Mouse (Mus musculus): ENCODE data around the gene Smok3a. TPM values are rescaled to one million over a fixed set of nuclear protein-coding genes. Genes with fewer than 3 reads are reported as not detected.
"Not testable (repeated sequence)": the region's sequence is repeated elsewhere in the genome, so short reads cannot be mapped to it uniquely, and the experiment has no call there.

Gene Smok3a
- total RNA-seq (2014; rRNA removed) (not detected in 2 replicates), polyA plus RNA-seq (2015; fragmentation: Nextera tagmentation; extraction: Ambion mirVana) (not detected in 2 replicates)

- H3K4me1 ChIP-seq (ENCODE audit: insufficient read depth); H3K4me2 ChIP-seq (ENCODE audit: low read depth); DNase-seq; H3K9me3 ChIP-seq (ENCODE audit: low read length); H3K27me3 ChIP-seq (ENCODE audit: insufficient read depth, low read length); H3K4me3 ChIP-seq (ENCODE audit: low read depth, low read length); H3K9ac ChIP-seq; ATAC-seq; H3K36me3 ChIP-seq (ENCODE audit: insufficient read depth); H3K27ac ChIP-seq (ENCODE audit: low read depth, low read length): not testable (repeated sequence)
- WGBS = 96% methylated on average over 3 of the region's 7 CpGs
These were observed at the start of gene Smok3a, which contains the start of gene Smok3b for GRCm38 (mm10) chr5:138020961-138021479. Gene Smok3a (plus strand): TSS chr5:138021261. Gene Smok3b (plus strand): TSS chr5:138021429.

GRCm38 (mm10) chr5:137973161-137973560 lies 47.9 kb upstream of the Smok3a start:
- Histone ChIP-seq H3K9ac (no peak overlapping the region), H3K4me1 (ENCODE audit: insufficient read depth) (no peaks in the 10 kb centered on the region), H3K27ac (ENCODE audit: low read depth, low read length) (no peak overlapping the region), H3K4me2 (ENCODE audit: low read depth) (no peak overlapping the region), H3K4me3 (ENCODE audit: low read depth, low read length) (no peak overlapping the region), H3K27me3 (ENCODE audit: insufficient read depth, low read length) (no peaks in the 10 kb centered on the region), H3K9me3 (ENCODE audit: low read length) (no peaks in the 10 kb centered on the region), H3K36me3 (ENCODE audit: insufficient read depth) (no peaks in the 10 kb centered on the region)
- no peak for TF ChIP-seq CTCF (IDR thresholded peaks at IDR 0.05; ENCODE audit: low read depth)
- ATAC-seq (no peak), DNase-seq (no peak)
- 78% methylated on average over 2 of the region's 2 CpGs for WGBS

DNA sequence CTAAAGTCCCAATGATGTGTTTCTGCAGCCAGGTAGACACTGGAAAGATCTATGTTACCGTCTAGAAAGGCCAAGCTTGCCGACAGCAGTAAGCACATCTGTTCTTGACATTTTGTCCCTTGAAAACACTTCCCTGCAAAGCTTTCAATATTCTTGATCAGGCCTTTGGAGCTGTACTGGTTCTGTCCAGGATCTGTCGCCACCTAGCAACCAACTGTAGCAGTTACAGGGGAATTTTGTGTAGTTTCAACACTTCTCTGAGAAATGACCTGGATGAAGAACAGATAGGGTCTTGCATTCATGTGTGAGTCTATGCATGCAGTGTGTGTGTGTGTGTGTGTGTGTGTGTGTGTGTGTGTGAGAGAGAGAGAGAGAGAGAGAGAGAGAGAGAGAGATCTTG lies 47.3 kb upstream of the Smok3a start:
- Histone ChIP-seq H3K36me3 (ENCODE audit: insufficient read depth) (no peaks in the 10 kb centered on the region), H3K4me1 (ENCODE audit: insufficient read depth) (no peaks in the 10 kb centered on the region), H3K27me3 (ENCODE audit: insufficient read depth, low read length) (no peaks in the 10 kb centered on the region), H3K27ac (ENCODE audit: low read depth, low read length) (no peak overlapping the region), H3K4me2 (ENCODE audit: low read depth) (no peak overlapping the region), H3K9me3 (ENCODE audit: low read length) (no peaks in the 10 kb centered on the region), H3K9ac (no peak overlapping the region), H3K4me3 (ENCODE audit: low read depth, low read length) (no peak overlapping the region)
- DNase-seq (peak; percentile 17), ATAC-seq (no peak)
- TF ChIP-seq CTCF (IDR thresholded peaks at IDR 0.05; ENCODE audit: low read depth) = peak; percentile 68
- 55% methylated on average over 3 of the region's 3 CpGs for WGBS

- Histone ChIP-seq H3K9ac (no peak overlapping the region), H3K36me3 (ENCODE audit: insufficient read depth) (no peaks in the 10 kb centered on the region), H3K4me2 (ENCODE audit: low read depth) (no peak overlapping the region), H3K4me1 (ENCODE audit: insufficient read depth) (no peaks in the 10 kb centered on the region), H3K27me3 (ENCODE audit: insufficient read depth, low read length) (no peaks in the 10 kb centered on the region), H3K4me3 (ENCODE audit: low read depth, low read length) (no peak overlapping the region), H3K9me3 (ENCODE audit: low read length) (no peaks in the 10 kb centered on the region), H3K27ac (ENCODE audit: low read depth, low read length) (no peak overlapping the region)
- 61% methylated on average over 3 of the region's 3 CpGs for WGBS
- DNase-seq (no peak), ATAC-seq (no peak)
- no peak for TF ChIP-seq CTCF (IDR thresholded peaks at IDR 0.05; ENCODE audit: low read depth)
These were observed 46.3 kb upstream of the Smok3a start for GRCm38 (mm10) chr5:137974724-137975123.

- H3K9me3 ChIP-seq (ENCODE audit: low read length) = no peaks in the 10 kb centered on the region
- H3K4me1 ChIP-seq (ENCODE audit: insufficient read depth) = no peaks in the 10 kb centered on the region
- H3K4me3 ChIP-seq (ENCODE audit: low read depth, low read length) = no peak overlapping the region
- H3K4me2 ChIP-seq (ENCODE audit: low read depth) = no peak overlapping the region
- no peak overlapping the region for H3K9ac ChIP-seq
- H3K27me3 ChIP-seq (ENCODE audit: insufficient read depth, low read length) = no peaks in the 10 kb centered on the region
- no peak for ATAC-seq
- no peaks in the 10 kb centered on the region for H3K36me3 ChIP-seq (ENCODE audit: insufficient read depth)
- no peak for TF ChIP-seq CTCF (IDR thresholded peaks at IDR 0.05; ENCODE audit: low read depth)
- DNase-seq = no peak
- 54% methylated on average over 1 of the region's 1 CpGs for WGBS
- H3K27ac ChIP-seq (ENCODE audit: low read depth, low read length) = no peak overlapping the region
These were observed 45.6 kb upstream of the Smok3a start for GRCm38 (mm10) chr5:137975434-137975833.

DNA sequence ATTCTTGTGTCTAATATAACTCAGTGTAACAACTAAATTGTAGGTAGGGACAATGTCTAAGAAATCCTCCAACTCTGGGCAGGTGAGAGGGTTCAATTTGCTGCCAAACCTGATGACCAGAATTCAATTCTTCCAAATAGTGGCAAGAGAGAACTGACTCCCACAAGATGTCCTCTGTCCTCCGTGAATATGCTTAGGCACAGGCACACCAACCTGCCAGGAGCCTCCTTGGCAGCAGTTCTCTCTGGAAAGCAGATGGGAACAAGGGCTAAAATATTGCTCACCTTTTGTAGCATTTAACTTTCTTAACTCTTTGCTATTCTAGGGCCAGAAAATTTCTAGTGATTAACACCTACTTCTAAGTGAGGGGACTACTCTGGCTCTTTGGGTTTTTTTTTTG lies 43.8 kb upstream of the Smok3a start:
- H3K36me3 ChIP-seq (ENCODE audit: insufficient read depth) = no peaks in the 10 kb centered on the region
- no peak overlapping the region for H3K27ac ChIP-seq (ENCODE audit: low read depth, low read length)
- H3K27me3 ChIP-seq (ENCODE audit: insufficient read depth, low read length) = no peaks in the 10 kb centered on the region
- H3K9me3 ChIP-seq (ENCODE audit: low read length) = no peaks in the 10 kb centered on the region
- no peak for TF ChIP-seq CTCF (IDR thresholded peaks at IDR 0.05; ENCODE audit: low read depth)
- no peaks in the 10 kb centered on the region for H3K4me1 ChIP-seq (ENCODE audit: insufficient read depth)
- no peak for DNase-seq
- H3K4me2 ChIP-seq (ENCODE audit: low read depth) = no peak overlapping the region
- WGBS = 31% methylated on average over 1 of the region's 1 CpGs
- no peak overlapping the region for H3K9ac ChIP-seq
- no peak overlapping the region for H3K4me3 ChIP-seq (ENCODE audit: low read depth, low read length)
- no peak for ATAC-seq

- ATAC-seq = no peak
- WGBS = 68% methylated on average over 2 of the region's 2 CpGs
- no peak overlapping the region for H3K4me2 ChIP-seq (ENCODE audit: low read depth)
- no peak overlapping the region for H3K4me3 ChIP-seq (ENCODE audit: low read depth, low read length)
- no peak overlapping the region for H3K27ac ChIP-seq (ENCODE audit: low read depth, low read length)
- TF ChIP-seq CTCF (IDR thresholded peaks at IDR 0.05; ENCODE audit: low read depth) = no peak
- no peaks in the 10 kb centered on the region for H3K4me1 ChIP-seq (ENCODE audit: insufficient read depth)
- no peaks in the 10 kb centered on the region for H3K9me3 ChIP-seq (ENCODE audit: low read length)
- H3K36me3 ChIP-seq (ENCODE audit: insufficient read depth) = no peaks in the 10 kb centered on the region
- H3K27me3 ChIP-seq (ENCODE audit: insufficient read depth, low read length) = no peaks in the 10 kb centered on the region
- no peak for DNase-seq
- H3K9ac ChIP-seq = no peak overlapping the region
These were observed 42.0 kb upstream of the Smok3a start for GRCm38 (mm10) chr5:137979081-137979480.
